12 mouse cellular contexts compared by ENCODE assay signal in the genomic region with DNA sequence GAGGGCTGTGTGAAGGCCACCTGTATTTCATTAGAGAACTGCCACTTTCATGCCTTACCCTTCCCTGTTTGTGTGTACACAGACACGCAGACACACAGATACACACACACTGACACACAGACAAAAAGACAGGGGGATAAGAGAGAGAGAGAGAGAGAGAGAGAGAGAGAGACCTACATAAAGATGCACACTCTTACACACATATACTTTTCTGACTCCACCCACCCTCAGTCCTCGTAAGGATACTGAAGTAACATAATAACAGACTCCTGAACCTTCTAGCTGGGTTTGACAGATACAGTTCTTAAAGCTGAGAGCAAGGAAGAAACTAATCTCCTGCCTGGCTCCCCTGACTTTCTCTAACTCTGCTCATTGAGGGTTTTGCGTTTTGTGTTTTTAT. TPM values are rescaled to one million over a fixed set of nuclear protein-coding genes. Genes with fewer than 3 reads are reported as not detected.
DNase-seq lines count a peak whose midpoint lies in the region; ATAC-seq and TF ChIP-seq lines count a peak whose summit lies in the region.
"Had no signal": no experiment of that assay in that cellular context is flagged by ENCODE, and none has a peak within 500 bp of the region (broad histone marks: within the 10 kb centered on the region; RNA-seq: fewer than 3 reads in every experiment).

No protein-coding gene starts in this region.

- H3K27ac ChIP-seq in cerebellum, adult 2 months (ENCODE audit: insufficient read depth, low read length): peak overlapping the region; percentile 74; the same call in 1 of the 2 replicates
- no peak overlapping the region for H3K27ac ChIP-seq in stomach, embryonic 14.5 days (ENCODE audit: low read length)
- H3K27ac ChIP-seq in stomach, postnatal 0 days (replicated peaks): no peak overlapping the region
- no peak overlapping the region for H3K27ac ChIP-seq in limb, embryonic 14.5 days (replicated peaks; ENCODE audit: low read depth, low read length)
- no peak overlapping the region for H3K27ac ChIP-seq in stomach, embryonic 16.5 days (ENCODE audit: low read length)
- no peak overlapping the region for H3K27ac ChIP-seq in thymus, adult 2 months (ENCODE audit: control insufficient read depth, insufficient read depth, low read length)

- DNase-seq in cerebellum, adult 2 months: no peak
- DNase-seq in cerebellum, adult 9-10 months: no peak
- DNase-seq in stomach, postnatal 0 days (ENCODE audit: low spot score): no peak
- no peak for DNase-seq in limb, embryonic 14.5 days (ENCODE audit: low spot score)
- DNase-seq in thymus, adult 2 months: no peak
- no peak for DNase-seq in left cerebral cortex, postnatal 25 days (ENCODE audit: low spot score in 2 of 2)

- TF ChIP-seq POLR2A in cerebellum, adult 2 months (IDR thresholded peaks at IDR 0.05; ENCODE audit: borderline replicate concordance, insufficient read depth, low read length): no peak
- no peak for TF ChIP-seq POLR2A in limb, embryonic 14.5 days (IDR thresholded peaks at IDR 0.05; ENCODE audit: borderline replicate concordance, extremely low read depth, insufficient read depth, insufficient read length)
- no peak for TF ChIP-seq POLR2A in thymus, adult 2 months (IDR thresholded peaks at IDR 0.05; ENCODE audit: control insufficient read depth, extremely low read depth, insufficient read depth, low read length, poor library complexity)

- H3K27me3 ChIP-seq in cerebellum, adult 2 months (ENCODE audit: control insufficient read depth, insufficient read depth, low read length): no peaks in the 10 kb centered on the region
- no peaks in the 10 kb centered on the region for H3K27me3 ChIP-seq in stomach, embryonic 14.5 days (ENCODE audit: control insufficient read depth, insufficient read depth, low read length)
- no peaks in the 10 kb centered on the region for H3K27me3 ChIP-seq in stomach, postnatal 0 days (ENCODE audit: control insufficient read depth, insufficient read depth, low read length)
- no peaks in the 10 kb centered on the region for H3K27me3 ChIP-seq in limb, embryonic 14.5 days (ENCODE audit: control insufficient read depth, insufficient read depth, low read length)
- H3K27me3 ChIP-seq in stomach, embryonic 16.5 days (ENCODE audit: control insufficient read depth, insufficient read depth, low read length): no peaks in the 10 kb centered on the region
- H3K27me3 ChIP-seq in thymus, adult 2 months (ENCODE audit: control insufficient read depth, insufficient read depth, low read length): no peaks in the 10 kb centered on the region

- ATAC-seq in stomach, embryonic 14.5 days (ENCODE audit: insufficient number of reproducible peaks, insufficient read depth, low FRiP score, low read depth): no peak
- no peak for ATAC-seq in stomach, postnatal 0 days (ENCODE audit: low FRiP score, low TSS enrichment)
- ATAC-seq in limb, embryonic 14.5 days (ENCODE audit: low FRiP score, low read depth): no peak
- no peak for ATAC-seq in stomach, embryonic 16.5 days (ENCODE audit: insufficient read depth, low FRiP score)
- ATAC-seq: Patski had no signal

- peaks cover 5% of the 10 kb centered on the region; the same call in 1 of the 2 replicates for H3K4me1 ChIP-seq in cerebellum, adult 2 months (ENCODE audit: control insufficient read depth, insufficient read depth, low read length)
- no peaks in the 10 kb centered on the region for H3K4me1 ChIP-seq in stomach, embryonic 14.5 days (ENCODE audit: control insufficient read depth, insufficient read depth, low read length)
- H3K4me1 ChIP-seq in stomach, postnatal 0 days (replicated peaks; ENCODE audit: control insufficient read depth, insufficient read depth): no peaks in the 10 kb centered on the region
- no peaks in the 10 kb centered on the region for H3K4me1 ChIP-seq in limb, embryonic 14.5 days (ENCODE audit: control insufficient read depth, insufficient read depth, low read length)
- no peaks in the 10 kb centered on the region for H3K4me1 ChIP-seq in stomach, embryonic 16.5 days (ENCODE audit: control insufficient read depth, insufficient read depth, low read length)
- no peaks in the 10 kb centered on the region for H3K4me1 ChIP-seq in thymus, adult 2 months (replicated peaks; ENCODE audit: control insufficient read depth, insufficient read depth, low read length)

- WGBS in cerebellum, adult 2 months: 9% methylated on average over 3 of the region's 3 CpGs
- 24% methylated on average over 3 of the region's 3 CpGs for WGBS in stomach, embryonic 14.5 days
- 19% methylated on average over 3 of the region's 3 CpGs for WGBS in stomach, postnatal 0 days
- 1% methylated on average over 3 of the region's 3 CpGs for WGBS in limb, embryonic 14.5 days
- WGBS in stomach, embryonic 16.5 days: 23% methylated on average over 3 of the region's 3 CpGs
- WGBS in thymus, adult 2 months: 40% methylated on average over 3 of the region's 3 CpGs

- H3K9ac ChIP-seq in stomach, embryonic 14.5 days (replicated peaks; ENCODE audit: low read depth, low read length): no peak overlapping the region
- no peak overlapping the region for H3K9ac ChIP-seq in stomach, postnatal 0 days (ENCODE audit: low read length)
- no peak overlapping the region for H3K9ac ChIP-seq in limb, embryonic 14.5 days (ENCODE audit: low read depth, low read length, severe bottlenecking)
- no peak overlapping the region for H3K9ac ChIP-seq in stomach, embryonic 16.5 days (ENCODE audit: low read length)
- H3K9ac ChIP-seq: lung, embryonic 14.5 days had no signal

- H3K36me3 ChIP-seq in stomach, embryonic 14.5 days (ENCODE audit: control insufficient read depth, insufficient read depth, low read length): no peaks in the 10 kb centered on the region
- H3K36me3 ChIP-seq in stomach, postnatal 0 days (ENCODE audit: control insufficient read depth, insufficient read depth, low read length): no peaks in the 10 kb centered on the region
- no peaks in the 10 kb centered on the region for H3K36me3 ChIP-seq in limb, embryonic 14.5 days (ENCODE audit: control insufficient read depth, insufficient read depth, low read length)
- H3K36me3 ChIP-seq in stomach, embryonic 16.5 days (ENCODE audit: control insufficient read depth, insufficient read depth, low read length): no peaks in the 10 kb centered on the region
- H3K36me3 ChIP-seq in thymus, adult 2 months (ENCODE audit: control insufficient read depth, insufficient read depth, low read length): no peaks in the 10 kb centered on the region

- intact Hi-C loops in left cerebral cortex, postnatal 25 days (cut with DNase I): no loop called here

- H3K9me3 ChIP-seq in stomach, embryonic 14.5 days (ENCODE audit: control insufficient read depth, low read depth, low read length): no peaks in the 10 kb centered on the region
- no peaks in the 10 kb centered on the region for H3K9me3 ChIP-seq in stomach, postnatal 0 days (ENCODE audit: control insufficient read depth, low read length)
- H3K9me3 ChIP-seq in limb, embryonic 14.5 days (ENCODE audit: control insufficient read depth, low read length): no peaks in the 10 kb centered on the region
- no peaks in the 10 kb centered on the region for H3K9me3 ChIP-seq in stomach, embryonic 16.5 days (replicated peaks; ENCODE audit: control insufficient read depth, low read length)

- peak overlapping the region; percentile 58 for H3K4me3 ChIP-seq in cerebellum, adult 2 months (replicated peaks; ENCODE audit: insufficient read depth, low read depth, low read length)
- H3K4me3 ChIP-seq in stomach, embryonic 14.5 days (ENCODE audit: low read depth, low read length): no peak overlapping the region; the same call in 1 of the 2 replicates
- H3K4me3 ChIP-seq in stomach, postnatal 0 days (ENCODE audit: low read depth, low read length): no peak overlapping the region
- no peak overlapping the region for H3K4me3 ChIP-seq in limb, embryonic 14.5 days (replicated peaks; ENCODE audit: low read length)
- peak overlapping the region; percentile 18 for H3K4me3 ChIP-seq in stomach, embryonic 16.5 days (replicated peaks; ENCODE audit: low read length)
- no peak overlapping the region for H3K4me3 ChIP-seq in thymus, adult 2 months (ENCODE audit: control insufficient read depth, insufficient read depth, low read length)
- H3K4me3 ChIP-seq: erythroblast, embryonic 14.5 days had no signal

- TF ChIP-seq CTCF in cerebellum, adult 2 months (IDR thresholded peaks at IDR 0.05; ENCODE audit: borderline replicate concordance, insufficient read depth, low read depth, low read length): no peak
- TF ChIP-seq CTCF in stomach, postnatal 0 days (IDR thresholded peaks at IDR 0.05; ENCODE audit: low read depth): no peak
- no peak for TF ChIP-seq CTCF in thymus, adult 2 months (IDR thresholded peaks at IDR 0.05; ENCODE audit: borderline replicate concordance, control insufficient read depth, extremely low read depth, insufficient read depth, low read length, poor library complexity)

- peak overlapping the region; percentile 25; the same call in 1 of the 2 replicates for H3K4me2 ChIP-seq in stomach, embryonic 14.5 days (replicated peaks; ENCODE audit: low read depth, low read length)
- H3K4me2 ChIP-seq in stomach, postnatal 0 days (replicated peaks; ENCODE audit: low read depth): no peak overlapping the region
- H3K4me2 ChIP-seq in limb, embryonic 14.5 days (replicated peaks; ENCODE audit: low read depth, low read length, severe bottlenecking): peak overlapping the region; percentile 23; the same call in 1 of the 2 replicates
- H3K4me2 ChIP-seq in stomach, embryonic 16.5 days (ENCODE audit: low read depth, low read length): 0 out of 2 replicates have a peak overlapping the region, but pooled peaks have one; percentile 28

- no peak for TF ChIP-seq EP300 in stomach, postnatal 0 days (optimal IDR thresholded peaks at IDR 0.05)

RNA-seq across cellular contexts. Expression of a gene that starts 21.9 kb away (rescaled TPM):
- 979 and 1,062 TPM in 2 replicates for polyA plus RNA-seq in cerebellum, adult 2 months (2012; rRNA removed)
- polyA plus RNA-seq in stomach, embryonic 14.5 days (2014; fragmentation: Nextera tagmentation; extraction: Ambion mirVana): 8.8 and 10.1 TPM in 2 replicates
- polyA plus RNA-seq in stomach, postnatal 0 days (2015; fragmentation: Nextera tagmentation; extraction: Ambion mirVana): 0.99 and 1.4 TPM in 2 replicates
- 4.7 and 6.1 TPM in 2 replicates for polyA plus RNA-seq in limb, embryonic 14.5 days (2012; rRNA removed)
- 2.0 and 2.2 TPM in 2 replicates for polyA plus RNA-seq in limb, embryonic 14.5 days (2014; fragmentation: Nextera tagmentation; extraction: Ambion mirVana)
- polyA plus RNA-seq in stomach, embryonic 16.5 days (2015; fragmentation: Nextera tagmentation; extraction: Ambion mirVana): 3.0 and 3.3 TPM in 2 replicates
- polyA plus RNA-seq in thymus, adult 2 months (2012; rRNA removed): 5.9 and 6.8 TPM in 2 replicates
- total RNA-seq in left cerebral cortex, postnatal 25 days (2021): 100 to 1,000 TPM; 428 to 459 TPM
- polyA plus RNA-seq: Patski had no signal

RNA-seq across cellular contexts. Expression of a gene that starts 38.8 kb away (rescaled TPM):
- 1.3 and 2.0 TPM in 2 replicates for polyA plus RNA-seq in cerebellum, adult 2 months (2012; rRNA removed)
- polyA plus RNA-seq in stomach, embryonic 14.5 days (2014; fragmentation: Nextera tagmentation; extraction: Ambion mirVana): 1.3 and 2.2 TPM in 2 replicates
- 3.9 and 4.7 TPM in 2 replicates for polyA plus RNA-seq in stomach, postnatal 0 days (2015; fragmentation: Nextera tagmentation; extraction: Ambion mirVana)
- polyA plus RNA-seq in limb, embryonic 14.5 days (2012; rRNA removed): 1.1 and 1.8 TPM in 2 replicates
- 0.80 and 1.2 TPM in 2 replicates for polyA plus RNA-seq in limb, embryonic 14.5 days (2014; fragmentation: Nextera tagmentation; extraction: Ambion mirVana)
- polyA plus RNA-seq in stomach, embryonic 16.5 days (2015; fragmentation: Nextera tagmentation; extraction: Ambion mirVana): 2.6 and 2.9 TPM in 2 replicates
- polyA plus RNA-seq in thymus, adult 2 months (2012; rRNA removed): 6.5 and 7.4 TPM in 2 replicates
- total RNA-seq in left cerebral cortex, postnatal 25 days (2021): 1 to 10 TPM; 1.6 to 2.5 TPM

RNA-seq across cellular contexts. Expression of a gene that starts 55.9 kb away (rescaled TPM):
- polyA plus RNA-seq in cerebellum, adult 2 months (2012; rRNA removed): 250 and 253 TPM in 2 replicates
- polyA plus RNA-seq in stomach, embryonic 14.5 days (2014; fragmentation: Nextera tagmentation; extraction: Ambion mirVana): 1.5 and 1.9 TPM in 2 replicates
- polyA plus RNA-seq in stomach, postnatal 0 days (2015; fragmentation: Nextera tagmentation; extraction: Ambion mirVana): 0.71 and 0.85 TPM in 2 replicates
- 2.1 and 2.2 TPM in 2 replicates for polyA plus RNA-seq in limb, embryonic 14.5 days (2012; rRNA removed)
- 1.1 TPM in 2 replicates for polyA plus RNA-seq in limb, embryonic 14.5 days (2014; fragmentation: Nextera tagmentation; extraction: Ambion mirVana)
- polyA plus RNA-seq in stomach, embryonic 16.5 days (2015; fragmentation: Nextera tagmentation; extraction: Ambion mirVana): 3.3 and 4.3 TPM in 2 replicates
- polyA plus RNA-seq in thymus, adult 2 months (2012; rRNA removed): 6.6 and 8.7 TPM in 2 replicates
- 100 to 1,000 TPM in 1 of 2 experiments, 10 to 100 TPM in 1; 89.1 to 100 TPM for total RNA-seq in left cerebral cortex, postnatal 25 days (2021)
- total RNA-seq: hematopoietic stem cell, adult 5-6 weeks had no signal
- polyA plus RNA-seq: Patski had no signal

Comparison
In these comparisons a context has a peak if more than half of its experiments do, and no peak if none do; other contexts are left out.
1. H3K4me3 ChIP-seq: peak in cerebellum, adult 2 months (single experiment) and stomach, embryonic 16.5 days (single experiment); none in stomach, embryonic 14.5 days (single experiment), stomach, postnatal 0 days (single experiment), limb, embryonic 14.5 days (single experiment) and thymus, adult 2 months (single experiment).
2. RNA of a gene that starts 21.9 kb away (polyA plus RNA-seq): 979 to 1,062 TPM in cerebellum, adult 2 months; 8.8 to 10.1 TPM in stomach, embryonic 14.5 days, 5.9 to 6.8 TPM in thymus, adult 2 months, 2.0 to 6.1 TPM in limb, embryonic 14.5 days, 3.0 to 3.3 TPM in stomach, embryonic 16.5 days and 0.99 to 1.4 TPM in stomach, postnatal 0 days; every median in the first group is over 10 times any median in the second.
3. RNA of a gene that starts 55.9 kb away (polyA plus RNA-seq): 250 to 253 TPM in cerebellum, adult 2 months; 6.6 to 8.7 TPM in thymus, adult 2 months, 3.3 to 4.3 TPM in stomach, embryonic 16.5 days, 1.1 to 2.2 TPM in limb, embryonic 14.5 days, 1.5 to 1.9 TPM in stomach, embryonic 14.5 days and 0.71 to 0.85 TPM in stomach, postnatal 0 days; every median in the first group is over 10 times any median in the second.